Mouse (Mus musculus): ENCODE data around the gene Spib. TPM values are rescaled to one million over a fixed set of nuclear protein-coding genes. Genes with fewer than 3 reads are reported as not detected.

The Spib gene
- 0.38 and 0.41 TPM in 2 replicates for polyA plus RNA-seq (2012; rRNA removed)

GRCm38 (mm10) chr7:44531946-44532732, at the start of gene Spib:
TSS of gene Spib (minus strand) at chr7:44532071.
- no peak for DNase-seq (ENCODE audit: low spot score)

DNA sequence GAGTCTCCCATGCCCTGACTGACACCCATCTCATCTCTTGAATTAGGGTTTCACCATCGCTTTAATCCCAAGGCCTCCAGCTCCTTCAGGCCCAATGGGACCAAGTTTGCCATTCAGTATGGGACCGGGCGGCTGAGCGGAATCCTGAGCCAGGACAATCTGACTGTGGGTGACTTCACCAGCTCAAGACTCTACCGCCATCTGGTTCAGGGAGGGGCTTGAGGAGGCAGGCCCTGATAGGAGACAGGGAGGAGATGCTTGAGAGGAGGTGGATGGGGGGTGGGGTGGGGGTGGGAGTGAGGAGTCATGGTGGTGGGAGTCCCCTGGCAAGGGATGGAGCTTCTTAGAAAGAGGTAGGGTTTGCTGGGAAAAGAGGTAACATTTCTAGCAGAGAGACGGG, 49.8 kb upstream of the Spib start:
- DNase-seq (ENCODE audit: low spot score), result no peak

DNA sequence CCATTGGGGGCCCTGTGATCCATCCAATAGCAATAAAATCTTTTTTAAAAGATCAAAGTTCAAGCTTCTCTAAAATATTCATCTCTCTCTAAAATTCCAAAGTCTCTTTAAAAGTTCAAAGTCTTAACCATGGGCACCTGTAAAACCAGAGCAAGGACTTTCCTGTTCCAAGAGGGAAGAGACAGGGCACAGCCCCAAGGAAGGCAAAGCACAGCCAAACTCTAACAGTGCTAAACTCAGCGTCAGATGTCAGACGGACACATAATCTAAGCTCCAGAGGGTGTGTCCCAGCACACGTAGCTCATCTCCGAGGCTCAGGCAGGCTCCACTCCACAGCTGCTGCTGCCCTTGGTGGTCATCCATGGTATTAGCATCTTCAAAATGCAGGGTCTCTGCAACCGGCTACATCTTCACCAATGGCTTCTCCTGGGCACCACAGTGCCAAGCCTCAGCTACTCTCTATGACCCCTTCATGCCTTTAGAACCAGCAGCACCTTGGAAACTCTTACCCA, 44.5 kb upstream of the Spib start:
- DNase-seq (ENCODE audit: low spot score), result no peak

DNA sequence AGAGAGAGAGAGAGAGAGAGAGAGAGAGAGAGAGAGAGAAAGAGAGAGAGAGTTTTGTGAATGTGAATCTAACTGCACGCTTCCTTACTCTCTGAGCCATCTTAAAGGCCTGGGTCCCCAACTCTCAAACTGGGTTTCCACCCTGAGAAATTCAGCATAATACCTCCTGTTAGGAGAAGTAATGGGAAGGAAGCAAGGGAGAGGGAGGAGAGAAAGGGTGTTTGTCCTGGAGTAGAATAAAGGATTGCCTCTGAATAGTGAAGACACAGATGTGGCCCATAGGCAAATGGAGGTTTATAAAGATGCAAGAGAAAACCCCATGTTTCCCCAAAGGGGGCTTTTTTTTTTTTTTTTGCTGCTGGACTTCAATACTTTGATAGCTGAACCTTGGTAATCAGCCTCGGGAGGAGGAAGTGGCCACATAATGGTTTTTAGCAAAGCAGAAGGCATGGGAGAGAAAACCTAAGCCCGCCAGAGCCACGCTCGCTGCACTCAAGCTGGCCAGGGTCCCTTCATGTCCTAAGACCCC, 41.1 kb upstream of the Spib start:
- no peak for DNase-seq (ENCODE audit: low spot score)

GRCm38 (mm10) chr7:44572213-44572701, 40.4 kb upstream of the Spib start, which contains the start of gene Napsa:
TSS of gene Napsa (plus strand) at chr7:44572380.
- DNase-seq (ENCODE audit: low spot score), result no peak

DNA sequence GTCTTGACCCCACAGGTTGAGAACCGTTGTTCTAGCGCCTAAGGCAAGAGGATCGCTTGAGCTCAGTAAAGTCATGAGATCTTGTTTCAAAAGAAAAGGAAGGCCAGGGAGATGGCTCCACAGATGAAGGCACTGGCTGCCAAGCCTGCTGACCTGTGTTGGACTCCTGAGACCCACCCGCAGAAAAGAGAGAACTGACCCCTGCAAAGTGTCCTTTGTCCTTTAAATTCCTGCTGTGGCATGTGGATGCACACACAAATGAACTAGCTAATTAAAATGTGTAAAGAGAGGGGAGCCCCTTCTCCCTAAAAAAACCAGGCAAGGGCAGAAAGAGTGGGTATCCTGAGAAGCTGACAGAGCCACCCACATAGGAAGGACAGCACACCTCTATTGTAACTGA, 39.9 kb upstream of the Spib start:
- DNase-seq (ENCODE audit: low spot score), result no peak

- no peak for DNase-seq (ENCODE audit: low spot score)
These were observed 39.1 kb upstream of the Spib start for GRCm38 (mm10) chr7:44570989-44571388.

- no peak for DNase-seq (ENCODE audit: low spot score)
These were observed 36.9 kb upstream of the Spib start for GRCm38 (mm10) chr7:44568803-44569202.

DNA sequence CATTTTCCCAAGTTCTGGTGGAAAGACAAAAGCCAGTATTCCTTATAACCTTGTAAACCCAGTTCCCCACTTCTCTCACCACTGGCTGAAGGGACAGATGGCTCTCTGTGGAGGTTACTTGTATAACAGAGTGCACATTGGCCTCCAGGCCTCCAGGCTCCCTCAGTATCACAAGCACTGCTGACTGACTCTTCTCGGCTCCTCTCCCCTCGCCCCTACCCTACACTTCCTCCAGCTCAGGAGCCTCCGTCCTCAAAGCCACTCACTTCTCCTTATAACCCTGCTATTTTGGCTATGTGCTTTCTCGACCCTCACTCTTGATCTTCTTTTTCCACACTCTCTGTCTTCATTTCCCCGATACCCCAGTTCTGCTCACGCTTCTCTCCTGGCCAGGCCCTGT, 33.5 kb upstream of the Spib start:
- DNase-seq (ENCODE audit: low spot score), result no peak

GRCm38 (mm10) chr7:44564486-44564885, 32.6 kb upstream of the Spib start:
- DNase-seq (ENCODE audit: low spot score), result no peak

GRCm38 (mm10) chr7:44563284-44563683, 31.4 kb upstream of the Spib start:
- no peak for DNase-seq (ENCODE audit: low spot score)

DNA sequence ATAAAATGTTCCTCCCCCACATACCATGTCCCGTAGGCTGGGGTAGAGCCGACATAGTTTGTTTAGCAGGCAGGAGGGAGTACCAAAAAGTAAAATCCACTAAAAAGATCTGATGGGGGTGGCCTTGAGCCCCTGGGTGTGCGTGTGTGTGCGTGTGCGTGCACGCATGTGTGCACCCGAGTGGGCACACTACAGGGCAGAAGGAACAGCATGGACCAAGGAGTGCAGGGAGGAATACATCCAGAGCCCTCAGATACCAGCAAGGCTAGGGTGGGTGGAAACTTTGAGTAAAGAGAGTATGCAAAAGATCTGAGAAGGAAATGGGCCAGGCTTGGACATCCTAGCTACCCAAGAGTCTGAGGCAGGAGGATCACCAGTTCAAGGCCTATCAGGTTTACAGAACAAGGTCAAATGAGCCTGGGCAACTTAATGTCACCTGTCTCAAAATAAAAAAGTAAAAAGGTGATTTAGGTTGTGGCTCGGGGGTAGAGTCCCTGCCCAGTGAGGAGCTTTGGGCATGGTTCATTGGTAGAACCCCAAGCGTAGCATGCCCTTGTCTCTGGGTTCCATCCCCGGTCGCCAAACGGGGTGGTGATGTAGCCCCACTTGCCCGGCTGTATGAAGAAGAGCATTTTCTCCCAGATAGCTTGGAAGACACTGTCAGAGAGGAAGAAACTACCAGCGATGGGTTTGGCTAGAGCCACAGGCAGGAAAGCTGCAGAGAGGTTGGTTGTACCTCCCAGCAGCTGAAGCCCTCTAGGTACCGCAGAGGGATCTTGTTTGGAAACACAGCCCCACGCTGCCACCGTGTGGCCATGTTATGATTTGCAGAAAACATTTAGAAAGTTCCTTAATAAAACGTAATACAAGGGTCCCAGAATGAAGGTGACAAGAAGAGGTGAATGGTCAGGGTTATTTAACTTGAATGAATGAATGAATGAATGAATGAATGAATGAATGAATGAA, 28.8 kb upstream of the Spib start:
- no peak for DNase-seq (ENCODE audit: low spot score)

DNA sequence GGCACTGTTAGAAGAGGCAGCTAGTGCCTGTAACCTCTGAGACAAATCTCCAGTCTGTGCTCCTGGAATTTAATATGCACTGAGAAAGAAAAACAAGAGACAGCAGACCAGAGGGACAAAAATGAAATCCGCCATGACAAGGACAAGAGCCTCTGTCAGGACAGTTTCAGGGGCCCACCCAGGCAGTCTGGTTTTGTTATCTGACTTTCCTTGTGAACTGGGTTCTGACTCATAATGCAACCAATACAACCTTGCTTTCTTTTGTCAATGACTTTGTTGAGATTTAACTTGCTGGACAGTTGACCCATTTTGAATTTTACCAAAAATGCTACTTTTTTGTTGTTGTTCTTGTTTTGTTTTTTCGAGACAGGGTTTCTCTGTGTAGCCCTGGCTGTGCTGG, 25.8 kb upstream of the Spib start:
- DNase-seq (ENCODE audit: low spot score), result no peak

DNA sequence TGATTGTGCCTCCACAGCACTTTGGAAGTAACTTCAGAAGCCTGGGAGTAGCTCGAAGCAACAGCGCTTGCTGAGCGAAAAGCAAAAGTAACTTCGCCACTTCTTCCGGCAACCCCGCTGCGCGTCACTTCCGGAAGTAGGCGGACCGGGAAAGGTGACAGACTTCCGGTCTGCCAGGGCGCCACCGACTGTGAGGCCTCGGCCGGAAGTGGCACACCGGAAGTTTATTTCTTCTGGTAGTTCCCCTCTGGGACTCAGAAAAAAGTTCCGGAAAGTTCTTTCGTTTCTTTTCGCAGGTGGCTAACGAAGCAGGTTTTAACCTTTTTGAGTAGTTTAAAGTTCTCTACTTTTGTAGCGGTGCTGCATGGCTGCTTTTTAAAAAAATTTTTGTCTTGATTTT, 22.0 kb upstream of the Spib start, which contains the start of gene Nr1h2:
Gene Nr1h2, minus strand, starts transcription at position 126 of the 400 bp plus-strand sequence.
- DNase-seq (ENCODE audit: low spot score), result peak; percentile 80

DNA sequence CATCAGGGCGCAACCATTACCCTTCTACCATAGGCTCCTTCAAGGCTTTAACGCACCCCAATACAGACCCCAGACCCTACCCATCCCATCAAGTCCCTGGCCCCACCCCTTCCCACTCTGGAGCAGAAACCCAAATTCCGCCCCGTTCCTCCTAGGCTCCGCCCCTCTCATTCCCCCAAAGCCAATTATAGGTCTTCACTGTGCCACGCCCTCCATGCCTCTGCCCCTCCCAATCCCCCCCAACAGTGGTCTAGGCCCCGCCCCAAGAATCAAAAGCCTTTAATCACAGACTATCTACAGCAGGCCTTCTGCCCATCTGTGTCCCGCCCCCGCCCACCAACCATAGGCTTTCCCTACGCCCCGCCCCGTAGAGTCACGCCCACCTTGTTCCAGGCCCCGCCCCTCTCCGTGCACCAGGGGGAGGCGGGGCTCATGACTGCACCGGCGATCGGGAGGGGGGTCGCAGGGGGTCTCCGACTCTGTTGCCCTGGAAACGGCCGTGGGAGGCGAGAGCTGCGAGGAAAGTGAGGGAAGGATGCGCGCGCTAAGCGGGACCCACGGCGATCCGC, 21.4 kb upstream of the Spib start:
- DNase-seq (ENCODE audit: low spot score), result peak; percentile 53

DNA sequence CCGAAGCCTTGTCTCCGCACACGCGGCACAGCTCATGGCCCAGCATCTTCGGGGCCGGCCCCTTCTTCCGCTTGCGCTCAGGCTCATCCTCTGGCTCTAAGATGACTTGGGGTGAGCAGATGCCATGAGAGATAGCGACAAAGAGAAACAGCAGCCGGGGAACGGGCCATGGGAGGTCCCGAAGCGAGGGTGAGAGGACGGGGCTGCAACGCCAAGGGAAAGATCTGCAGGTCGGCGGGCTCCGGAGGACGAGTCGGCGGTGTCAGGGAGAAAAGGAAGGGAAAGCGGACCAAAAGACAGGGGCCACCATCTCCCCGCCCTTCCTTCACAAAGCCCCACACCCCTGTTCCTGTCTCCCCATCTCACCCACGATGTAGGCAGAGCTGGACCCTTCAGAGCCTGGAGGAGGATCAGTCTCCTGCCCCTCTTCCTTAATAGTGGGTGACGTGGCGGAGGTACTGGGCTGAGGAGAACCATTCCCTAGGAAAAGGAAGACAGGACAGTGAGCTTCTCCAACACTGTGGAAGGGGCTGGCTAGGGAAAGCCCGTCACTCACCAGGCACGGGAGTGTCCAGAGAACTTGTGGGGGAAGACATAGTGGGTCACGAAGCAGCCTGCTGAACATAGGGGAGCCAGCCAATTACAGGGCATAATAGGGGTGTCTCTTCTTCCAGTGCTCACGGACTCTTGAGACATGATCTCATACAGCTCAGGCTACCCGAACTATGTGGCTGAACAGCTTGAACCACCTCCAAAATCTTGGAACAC, 20.5 kb upstream of the Spib start:
- DNase-seq (ENCODE audit: low spot score), result no peak

DNA sequence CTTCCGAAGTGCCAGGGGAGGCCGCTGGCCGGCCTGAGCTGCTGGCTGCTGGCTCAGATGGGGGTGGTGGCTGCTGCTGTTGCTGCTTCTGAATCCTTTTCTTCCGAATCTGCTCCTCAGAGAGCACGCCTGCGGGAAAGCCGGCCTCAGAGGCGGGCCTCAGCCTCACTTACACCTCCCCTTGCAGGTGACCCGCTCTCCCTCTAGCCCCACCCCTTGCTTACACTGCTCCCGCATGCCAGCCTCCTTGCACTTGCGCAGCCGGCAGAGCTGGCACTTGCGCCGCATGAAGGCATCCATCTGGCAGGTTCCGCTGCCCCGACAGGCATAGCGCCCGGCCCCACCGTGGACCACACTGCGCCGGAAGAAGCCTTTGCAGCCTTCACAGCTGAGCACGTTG, 19.9 kb upstream of the Spib start:
- peak; percentile 21 for DNase-seq (ENCODE audit: low spot score)

DNA sequence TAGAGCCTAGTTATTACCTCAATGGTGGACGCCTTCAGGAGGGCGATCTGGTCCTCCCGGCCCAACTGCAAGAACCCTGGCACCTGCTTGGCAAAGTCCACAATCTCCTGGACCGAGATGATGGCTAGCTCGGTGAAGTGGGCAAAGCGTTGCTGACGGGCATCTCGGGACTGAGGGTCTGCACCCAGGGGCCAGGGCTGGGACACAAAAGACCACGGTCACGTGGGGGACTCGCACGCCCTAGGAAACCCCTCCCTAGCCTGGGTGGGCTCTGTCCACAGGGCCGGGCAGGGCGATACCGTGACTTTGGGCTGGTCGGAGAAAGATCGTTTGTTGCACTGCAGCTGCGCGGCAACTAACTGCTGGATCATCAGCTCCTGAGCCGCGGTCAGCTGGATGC, 19.4 kb upstream of the Spib start:
- no peak for DNase-seq (ENCODE audit: low spot score)

DNA sequence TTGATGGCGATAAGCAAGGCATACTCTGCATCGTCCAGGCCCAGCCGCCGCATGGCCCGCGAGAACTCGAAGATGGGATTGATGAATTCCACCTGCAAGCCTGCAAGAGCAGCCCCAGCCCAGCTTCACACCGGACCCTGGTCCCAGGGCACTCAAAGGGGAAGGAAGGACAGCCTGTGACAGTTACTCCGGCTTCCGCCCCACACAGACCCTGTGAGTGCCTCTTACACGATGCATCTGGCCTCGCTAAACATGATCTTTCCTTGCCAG, 18.5 kb upstream of the Spib start:
- no peak for DNase-seq (ENCODE audit: low spot score)

- no peak for DNase-seq (ENCODE audit: low spot score)
These were observed 17.9 kb upstream of the Spib start for GRCm38 (mm10) chr7:44549621-44550408.

Data from urinary bladder, adult 2 months (tissue).